Mouse (Mus musculus) ES-E14 (cell line): ENCODE data around the gene Tacc2. TPM values are rescaled to one million over a fixed set of nuclear protein-coding genes. Genes with fewer than 3 reads are reported as not detected.

Experiments
- DNase-seq: peaks from one replicate; pipeline ENCODE4 v3.0.0-alpha.2; 2013; ENCODE audit warnings: low read depth, low spot score
- H3K27ac ChIP-seq: 2 replicates; pipeline ENCODE4 v1.5.1; 2012; ENCODE audit warnings: low read depth, mild to moderate bottlenecking, low read length, moderate library complexity, mixed read lengths; ENCODE audit not compliant: poor library complexity, insufficient read depth, severe bottlenecking
- H3K36me3 ChIP-seq: 2 replicates; pipeline ENCODE4 v1.6.1; 2012; ENCODE audit warnings: mild to moderate bottlenecking, low read length, moderate library complexity, mixed read lengths; ENCODE audit not compliant: control insufficient read depth, poor library complexity, insufficient read depth, severe bottlenecking
- H3K4me1 ChIP-seq, 2 experiments: fragments of 150-350 bp in 1 of 2; sonication (generic) in 1 of 2; 2 replicates each; pipeline ENCODE4 v1.6.1; 2012; ENCODE audit warnings: low read length in 2 of 2, mild to moderate bottlenecking in 1 of 2, mixed read lengths in 1 of 2; ENCODE audit not compliant: control insufficient read depth in 2 of 2, insufficient read depth in 2 of 2, poor library complexity in 1 of 2
- H3K4me3 ChIP-seq, 2 experiments: fragments of 150-350 bp in 1 of 2; sonication (generic) in 1 of 2; 2 replicates each; pipeline ENCODE4 v1.5.1; 2012; ENCODE audit warnings: low read length in 2 of 2, low read depth in 1 of 2, mild to moderate bottlenecking in 1 of 2, mixed read lengths in 1 of 2; ENCODE audit not compliant: insufficient read depth in 1 of 2, poor library complexity in 1 of 2, severe bottlenecking in 1 of 2
- H3K9ac ChIP-seq: 2 replicates; pipeline ENCODE4 v1.6.1; 2012; ENCODE audit warnings: low read depth, mild to moderate bottlenecking, low read length, mixed read lengths; ENCODE audit not compliant: poor library complexity, insufficient read depth, severe bottlenecking
- H3K9me3 ChIP-seq: fragments of 150-350 bp; sonication (generic); 2 replicates; pipeline ENCODE4 v1.6.1; 2012; ENCODE audit warnings: low read depth, mild to moderate bottlenecking, low read length; ENCODE audit not compliant: control insufficient read depth, insufficient read depth
- CHD2 ChIP-seq: IDR thresholded peaks from 2 replicates; pipeline ENCODE4 v1.6.1; 2014; ENCODE audit warnings: mild to moderate bottlenecking, low read depth, low read length, inconsistent platforms
- HCFC1 ChIP-seq: IDR thresholded peaks from 2 replicates; pipeline ENCODE4 v1.6.1; 2012; ENCODE audit warnings: low read length, inconsistent platforms, borderline replicate concordance; ENCODE audit not compliant: insufficient read depth
- MAFK ChIP-seq: IDR thresholded peaks from 2 replicates; pipeline ENCODE4 v1.6.1; 2014; ENCODE audit warnings: mild to moderate bottlenecking, low read depth, low read length, inconsistent platforms; ENCODE audit not compliant: insufficient read depth
- ZC3H11A ChIP-seq: IDR thresholded peaks from 2 replicates; pipeline ENCODE4 v1.6.1; 2012; ENCODE audit warnings: low read depth, mild to moderate bottlenecking, inconsistent platforms, low read length, borderline replicate concordance
- ZNF384 ChIP-seq: IDR thresholded peaks from 2 replicates; pipeline ENCODE4 v1.6.1; 2012; ENCODE audit warnings: low read depth, low read length, inconsistent platforms
- in situ Hi-C, 2 experiments: fragments of 600-800 bp; cut with MboI; formaldehyde crosslinking; loops; one replicate each; pipeline ENCODE4 v1.15.1; 2025; ENCODE audit warnings: low sequenced_read_pairs in 2 of 2, inconsistent platforms in 1 of 2; ENCODE audit not compliant: unreplicated experiment in 2 of 2
- total RNA-seq: library from RNA; depleted of rRNA; stranded (reverse); fragments of 300-350 nt; gene quantifications from 2 replicates; pipeline ENCODE4 v1.2.3, GENCODE M21; 2012

Tacc2 gene
- total RNA-seq, 1 experiment = 23.2 TPM

- no peak overlapping the region for H3K9ac ChIP-seq
- no peak overlapping the region for H3K4me3 ChIP-seq
- no peaks in the 10 kb centered on the region for H3K36me3 ChIP-seq
- H3K27ac ChIP-seq = no peak overlapping the region
- TF ChIP-seq ZNF384 (no peak), MAFK (no peak), ZC3H11A (no peak), HCFC1 (no peak), CHD2 (no peak)
- DNase-seq = no peak
- H3K4me1 ChIP-seq = peaks cover 3 to 4% of the 10 kb centered on the region in 2 experiments; a peak in 2 of 4 replicates
- in situ Hi-C loops = no loop called here
- H3K9me3 ChIP-seq = no peaks in the 10 kb centered on the region
Measured at GRCm38 (mm10) chr7:130636274-130636673, 59.0 kb downstream of the Tacc2 start.

GRCm38 (mm10) chr7:130636902-130637301 lies 59.7 kb downstream of the Tacc2 start:
- DNase-seq = no peak
- H3K27ac ChIP-seq = no peak overlapping the region
- peaks cover 2 to 3% of the 10 kb centered on the region in 2 experiments; a peak in 2 of 4 replicates for H3K4me1 ChIP-seq
- H3K9me3 ChIP-seq = no peaks in the 10 kb centered on the region
- H3K9ac ChIP-seq = no peak overlapping the region
- TF ChIP-seq ZNF384 (no peak), HCFC1 (no peak), CHD2 (no peak), ZC3H11A (no peak), MAFK (no peak)
- H3K36me3 ChIP-seq = no peaks in the 10 kb centered on the region
- in situ Hi-C loops = no loop called here
- H3K4me3 ChIP-seq = no peak overlapping the region

DNA sequence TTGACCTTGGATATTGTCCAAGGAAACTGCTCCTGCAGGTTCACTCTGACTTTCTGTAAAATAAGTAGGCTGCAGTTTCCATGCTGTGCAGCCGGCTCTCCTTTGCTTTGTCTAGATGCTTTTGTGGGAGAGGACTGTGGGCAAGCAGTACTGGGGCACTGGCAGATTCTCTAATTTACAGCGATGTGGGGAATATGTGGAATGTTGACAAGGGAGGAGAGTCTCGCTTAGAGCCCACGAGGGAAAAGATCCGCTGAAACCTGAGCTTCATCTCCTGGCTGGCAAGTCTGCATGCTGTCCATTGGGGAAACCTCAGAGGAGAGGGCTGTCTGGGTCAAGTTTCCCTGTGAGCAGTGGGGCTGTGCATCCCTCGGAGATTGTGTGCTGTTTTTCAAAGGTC lies 60.6 kb downstream of the Tacc2 start:
- Histone ChIP-seq H3K4me1 (no peaks in the 10 kb centered on the region), H3K4me3 (no peak overlapping the region), H3K9me3 (no peaks in the 10 kb centered on the region), H3K9ac (no peak overlapping the region), H3K27ac (no peak overlapping the region), H3K36me3 (no peaks in the 10 kb centered on the region)
- in situ Hi-C loops = no loop called here
- DNase-seq = no peak
- TF ChIP-seq ZNF384 (no peak), MAFK (no peak), HCFC1 (no peak), ZC3H11A (no peak), CHD2 (no peak)

- Histone ChIP-seq H3K4me1 (peaks cover 2 to 4% of the 10 kb centered on the region in 2 experiments; a peak in 2 of 4 replicates), H3K4me3 (no peak overlapping the region), H3K9me3 (no peaks in the 10 kb centered on the region), H3K27ac (no peak overlapping the region), H3K36me3 (no peaks in the 10 kb centered on the region), H3K9ac (no peak overlapping the region)
- TF ChIP-seq HCFC1 (no peak), CHD2 (no peak), MAFK (no peak), ZNF384 (no peak), ZC3H11A (no peak)
- in situ Hi-C loops = no loop called here
- no peak for DNase-seq
Measured at GRCm38 (mm10) chr7:130640681-130641080, 63.4 kb downstream of the Tacc2 start.
